Comparison of ENCODE assay signal across 8 mouse cellular contexts in genomic region chr1:134955637-134956176, GRCm38 (mm10). TPM values are rescaled to one million over a fixed set of nuclear protein-coding genes. Genes with fewer than 3 reads are reported as not detected.
DNase-seq lines count a peak whose midpoint lies in the region; ATAC-seq and TF ChIP-seq lines count a peak whose summit lies in the region.

Gene Ppp1r12b (minus strand): TSS chr1:134955942.

- POLR2A ChIA-PET in Patski (lab: Charles Lee), result interaction anchor here (0.7 to 1.1 kb wide), 2 partner anchors 26 to 191 kb away, joined by 3 to 5 read pairs; partner anchors contain the start of gene Arl8a

- in situ Hi-C loops in Patski (cut with MboI; ENCODE audit: low pct_unique_long_range_greater_than_20kb), result no loop called here

- H3K4me1 ChIP-seq in hindbrain, embryonic 13.5 days (replicated peaks), result peaks cover 14% of the 10 kb centered on the region

- under 1% methylated on average over 39 of the region's 39 CpGs for whole genome bisulfite sequencing in hindbrain, embryonic 13.5 days

- H3K9me3 ChIP-seq in hindbrain, embryonic 13.5 days, result no peaks in the 10 kb centered on the region

- peak within 1 kb of the TSS; percentile 87 for H3K9ac ChIP-seq in hindbrain, embryonic 13.5 days

- H3K4me3 ChIP-seq in hindbrain, embryonic 13.5 days, result peak within 1 kb of the TSS; percentile 82

- CTCF ChIA-PET in Patski (lab: Charles Lee), result interaction anchor here (1.6 kb wide), 1 partner anchor 13 kb away, joined by 4 read pairs; no protein-coding TSS in a partner anchor

- TF ChIP-seq CTCF in Patski (IDR thresholded peaks at IDR 0.05), result no peak

- H3K4me2 ChIP-seq in hindbrain, embryonic 13.5 days, result peak within 1 kb of the TSS; percentile 79

- no peaks in the 10 kb centered on the region for H3K27me3 ChIP-seq in Patski
- no peaks in the 10 kb centered on the region for H3K27me3 ChIP-seq in hindbrain, embryonic 13.5 days

- peak within 1 kb of the TSS; percentile 94 for H3K27ac ChIP-seq in hindbrain, embryonic 13.5 days

- H3K36me3 ChIP-seq in hindbrain, embryonic 13.5 days, result no peaks in the 10 kb centered on the region

- DNase-seq in Patski (ENCODE audit: low read depth, low spot score), result peak; percentile 98
- peak; percentile 98 for DNase-seq in cerebellum, postnatal 14 days
- peak; percentile 94 to 98 for DNase-seq in frontal cortex, postnatal 14 days (ENCODE audit: low spot score in 2 of 2)
- DNase-seq in layer of hippocampus, postnatal 25 days (ENCODE audit: extremely low spot score in 1 of 2, low spot score in 1 of 2), result peak; percentile 90 to 92
- peak; percentile 96 for DNase-seq in lung, postnatal 25 days (ENCODE audit: low spot score)
- DNase-seq in retina, embryonic 14.5 days (ENCODE audit: low spot score), result peak; percentile 96
- peak; percentile 94 for DNase-seq in thymus, postnatal 4 days

- ATAC-seq in Patski, result peak; percentile 99
- ATAC-seq in hindbrain, embryonic 13.5 days (ENCODE audit: low FRiP score), result peak; percentile 99

RNA-seq across cellular contexts. Expression of gene Ppp1r12b, which starts in this region (rescaled TPM):
- polyA plus RNA-seq in Patski (2021), result 4.2 TPM
- polyA plus RNA-seq in hindbrain, embryonic 13.5 days (2015; fragmentation: Nextera tagmentation; extraction: Ambion mirVana), result 12.4 and 14.9 TPM in 2 replicates
- 10 to 100 TPM; 68.5 to 75.8 TPM for total RNA-seq in layer of hippocampus, postnatal 25 days (2021)

Comparison
In these comparisons a context has a peak if more than half of its experiments do, and no peak if none do; other contexts are left out.
1. Peak in every context shown above with its lines: DNase-seq, ATAC-seq, H3K4me3 ChIP-seq and H3K27ac ChIP-seq.